Mouse (Mus musculus) midbrain, embryonic 16.5 days (tissue): Measurements from ENCODE around the gene Kcnma1. TPM values are rescaled to one million over a fixed set of nuclear protein-coding genes. Genes with fewer than 3 reads are reported as not detected.

Experiments used
- ATAC-seq: fragments of 200-750 bp; cut with Nextera tagmentation; 2 replicates; pipeline ENCODE4 v1.8.0; 2017; ENCODE audit warnings: moderate TSS enrichment
- H3K27ac ChIP-seq: fragments of 300-500 bp; sonication (generic); 2 replicates; pipeline ENCODE4 v1.5.1; 2014; ENCODE audit warnings: mild to moderate bottlenecking, low read length, mixed read lengths
- H3K27me3 ChIP-seq: fragments of 300-500 bp; sonication (generic); 2 replicates; pipeline ENCODE4 v1.6.1; 2014; ENCODE audit warnings: low read depth, low read length, mixed read lengths; ENCODE audit not compliant: control insufficient read depth, insufficient read depth
- H3K36me3 ChIP-seq: fragments of 300-500 bp; sonication (generic); 2 replicates; pipeline ENCODE4 v1.6.1; 2014; ENCODE audit warnings: mild to moderate bottlenecking, low read length, moderate library complexity, mixed read lengths; ENCODE audit not compliant: control insufficient read depth, insufficient read depth
- H3K4me1 ChIP-seq: fragments of 300-500 bp; sonication (generic); 2 replicates; pipeline ENCODE4 v1.6.1; 2014; ENCODE audit warnings: mild to moderate bottlenecking, low read length, mixed read lengths; ENCODE audit not compliant: control insufficient read depth, insufficient read depth
- H3K4me2 ChIP-seq: fragments of 300-500 bp; sonication (generic); 2 replicates; pipeline ENCODE4 v1.6.1; 2014; ENCODE audit warnings: mild to moderate bottlenecking, low read length, mixed read lengths
- H3K4me3 ChIP-seq: fragments of 300-500 bp; sonication (generic); 2 replicates; pipeline ENCODE4 v1.5.1; 2014; ENCODE audit warnings: low read depth, mild to moderate bottlenecking, low read length, moderate library complexity, mixed read lengths
- H3K9ac ChIP-seq: fragments of 300-500 bp; sonication (generic); 2 replicates; pipeline ENCODE4 v1.6.1; 2014; ENCODE audit warnings: low read depth, low read length, mixed read lengths
- H3K9me3 ChIP-seq: fragments of 300-500 bp; sonication (generic); replicated peaks from 2 replicates; pipeline ENCODE4 v1.6.1; 2014; ENCODE audit warnings: mild to moderate bottlenecking, low read length, mixed read lengths; ENCODE audit not compliant: control insufficient read depth, poor library complexity, severe bottlenecking
- WGBS: fragments of 180-500 bp; shearing (Covaris S2); extraction: QIAGEN DNeasy Blood & Tissue Kit; methylation state at CpG from one replicate; pipeline ENCODE4 v1.1.7; 2014; 5-methylcytosine and 5-hydroxymethylcytosine counted together
- polyA plus RNA-seq: library from polyadenylated mRNA; unstranded; fragments of >200 nt; fragmentation: Nextera tagmentation; extraction: Ambion mirVana; gene quantifications from 2 replicates; pipeline ENCODE4 v1.2.1, GENCODE M21; 2015

Kcnma1 gene
- polyA plus RNA-seq, 1 experiment from 2014 or later, result 18.4 TPM

GRCm38 (mm10) chr14:23759626-23760025 lies 254.7 kb downstream of the Kcnma1 start:
- 80% methylated on average over 5 of the region's 5 CpGs for whole genome bisulfite sequencing
- no peak overlapping the region for H3K9ac ChIP-seq
- H3K4me2 ChIP-seq, result no peak overlapping the region
- no peaks in the 10 kb centered on the region for H3K36me3 ChIP-seq
- H3K4me3 ChIP-seq, result no peak overlapping the region
- H3K9me3 ChIP-seq, result no peaks in the 10 kb centered on the region
- H3K27ac ChIP-seq, result no peak overlapping the region
- H3K4me1 ChIP-seq, result no peaks in the 10 kb centered on the region
- ATAC-seq, result no peak
- H3K27me3 ChIP-seq, result no peaks in the 10 kb centered on the region

- no peak overlapping the region for H3K4me3 ChIP-seq
- H3K4me2 ChIP-seq, result no peak overlapping the region
- H3K4me1 ChIP-seq, result no peaks in the 10 kb centered on the region
- WGBS, result 67% methylated on average over 1 of the region's 1 CpGs
- H3K9ac ChIP-seq, result no peak overlapping the region
- no peak overlapping the region for H3K27ac ChIP-seq
- H3K9me3 ChIP-seq, result no peaks in the 10 kb centered on the region
- no peaks in the 10 kb centered on the region for H3K36me3 ChIP-seq
- no peak for ATAC-seq
- no peaks in the 10 kb centered on the region for H3K27me3 ChIP-seq
Measured at GRCm38 (mm10) chr14:23758421-23758820, 255.9 kb downstream of the Kcnma1 start.

GRCm38 (mm10) chr14:23748011-23748410 lies 266.3 kb downstream of the Kcnma1 start:
- no peak for ATAC-seq
- Histone ChIP-seq H3K36me3 (no peaks in the 10 kb centered on the region), H3K4me2 (no peak overlapping the region), H3K27ac (no peak overlapping the region), H3K9me3 (no peaks in the 10 kb centered on the region), H3K27me3 (no peaks in the 10 kb centered on the region), H3K4me3 (no peak overlapping the region), H3K9ac (no peak overlapping the region), H3K4me1 (no peaks in the 10 kb centered on the region)
- WGBS, result 92% methylated on average over 2 of the region's 2 CpGs

GRCm38 (mm10) chr14:23746976-23747375 lies 267.3 kb downstream of the Kcnma1 start:
- Histone ChIP-seq H3K27me3 (no peaks in the 10 kb centered on the region), H3K27ac (no peak overlapping the region), H3K9ac (no peak overlapping the region), H3K4me1 (no peaks in the 10 kb centered on the region), H3K9me3 (no peaks in the 10 kb centered on the region), H3K4me2 (no peak overlapping the region), H3K36me3 (no peaks in the 10 kb centered on the region), H3K4me3 (no peak overlapping the region)
- WGBS, result 85% methylated on average over 4 of the region's 4 CpGs
- ATAC-seq, result no peak

GRCm38 (mm10) chr14:23741531-23741930 lies 272.8 kb downstream of the Kcnma1 start:
- H3K9ac ChIP-seq, result no peak overlapping the region
- H3K27me3 ChIP-seq, result no peaks in the 10 kb centered on the region
- H3K4me3 ChIP-seq, result no peak overlapping the region
- H3K4me1 ChIP-seq, result no peaks in the 10 kb centered on the region
- H3K36me3 ChIP-seq, result no peaks in the 10 kb centered on the region
- H3K9me3 ChIP-seq, result no peaks in the 10 kb centered on the region
- H3K27ac ChIP-seq, result no peak overlapping the region
- ATAC-seq, result no peak
- H3K4me2 ChIP-seq, result no peak overlapping the region

- Histone ChIP-seq H3K4me2 (no peak overlapping the region), H3K27me3 (no peaks in the 10 kb centered on the region), H3K27ac (no peak overlapping the region), H3K9me3 (no peaks in the 10 kb centered on the region), H3K4me1 (no peaks in the 10 kb centered on the region), H3K4me3 (no peak overlapping the region), H3K36me3 (no peaks in the 10 kb centered on the region), H3K9ac (no peak overlapping the region)
- WGBS, result 87% methylated on average over 3 of the region's 3 CpGs
- ATAC-seq, result no peak
Measured at GRCm38 (mm10) chr14:23734200-23734599, 280.1 kb downstream of the Kcnma1 start.

- no peak for ATAC-seq
- Histone ChIP-seq H3K4me1 (no peaks in the 10 kb centered on the region), H3K9me3 (no peaks in the 10 kb centered on the region), H3K27me3 (no peaks in the 10 kb centered on the region), H3K27ac (no peak overlapping the region), H3K36me3 (no peaks in the 10 kb centered on the region), H3K4me3 (no peak overlapping the region), H3K9ac (no peak overlapping the region), H3K4me2 (no peak overlapping the region)
- WGBS, result 60% methylated on average over 2 of the region's 2 CpGs
Measured at GRCm38 (mm10) chr14:23729377-23729776, 284.9 kb downstream of the Kcnma1 start.

GRCm38 (mm10) chr14:23723701-23724430 lies 290.4 kb downstream of the Kcnma1 start:
- Histone ChIP-seq H3K9ac (no peak overlapping the region), H3K36me3 (no peaks in the 10 kb centered on the region), H3K27me3 (no peaks in the 10 kb centered on the region), H3K27ac (no peak overlapping the region; the same call in 1 of the 2 replicates), H3K4me3 (no peak overlapping the region), H3K4me1 (peaks cover 10% of the 10 kb centered on the region), H3K4me2 (no peak overlapping the region), H3K9me3 (no peaks in the 10 kb centered on the region)
- WGBS, result 36% methylated on average over 7 of the region's 7 CpGs
- no peak for ATAC-seq

GRCm38 (mm10) chr14:23719246-23719645 lies 295.0 kb downstream of the Kcnma1 start:
- ATAC-seq, result no peak
- H3K36me3 ChIP-seq, result no peaks in the 10 kb centered on the region
- 37% methylated on average over 3 of the region's 3 CpGs for WGBS
- no peak overlapping the region for H3K27ac ChIP-seq
- H3K4me3 ChIP-seq, result no peak overlapping the region
- H3K27me3 ChIP-seq, result no peaks in the 10 kb centered on the region
- no peaks in the 10 kb centered on the region for H3K9me3 ChIP-seq
- no peak overlapping the region for H3K4me2 ChIP-seq
- peaks cover 10% of the 10 kb centered on the region for H3K4me1 ChIP-seq
- H3K9ac ChIP-seq, result no peak overlapping the region
